Mouse (Mus musculus) heart, adult 2 months (tissue): ENCODE data around the gene Fgf12.

ENCODE experiments used
- CTCF ChIP-seq: fragments of 200-600 bp; IDR thresholded peaks from 2 replicates; pipeline ENCODE4 v1.8.1; 2022; ENCODE audit warnings: antibody characterized with exemption, mild to moderate bottlenecking, moderate library complexity
- EP300 ChIP-seq: fragments of 200-500 bp; IDR thresholded peaks from 2 replicates; pipeline ENCODE4 v1.6.1; 2011; ENCODE audit warnings: low read depth, low read length, control low read depth; ENCODE audit not compliant: insufficient read depth

- no peak for TF ChIP-seq EP300
- TF ChIP-seq CTCF, result no peak
These were observed 429.3 kb downstream of the Fgf12 start for GRCm38 (mm10) chr16:28323576-28323975.
